Mouse (Mus musculus): ENCODE results near the gene Iqcn.
A peak's percentile ranks its signal among the peaks of the same experiment; 100 is the strongest.

Iqcn gene

DNA sequence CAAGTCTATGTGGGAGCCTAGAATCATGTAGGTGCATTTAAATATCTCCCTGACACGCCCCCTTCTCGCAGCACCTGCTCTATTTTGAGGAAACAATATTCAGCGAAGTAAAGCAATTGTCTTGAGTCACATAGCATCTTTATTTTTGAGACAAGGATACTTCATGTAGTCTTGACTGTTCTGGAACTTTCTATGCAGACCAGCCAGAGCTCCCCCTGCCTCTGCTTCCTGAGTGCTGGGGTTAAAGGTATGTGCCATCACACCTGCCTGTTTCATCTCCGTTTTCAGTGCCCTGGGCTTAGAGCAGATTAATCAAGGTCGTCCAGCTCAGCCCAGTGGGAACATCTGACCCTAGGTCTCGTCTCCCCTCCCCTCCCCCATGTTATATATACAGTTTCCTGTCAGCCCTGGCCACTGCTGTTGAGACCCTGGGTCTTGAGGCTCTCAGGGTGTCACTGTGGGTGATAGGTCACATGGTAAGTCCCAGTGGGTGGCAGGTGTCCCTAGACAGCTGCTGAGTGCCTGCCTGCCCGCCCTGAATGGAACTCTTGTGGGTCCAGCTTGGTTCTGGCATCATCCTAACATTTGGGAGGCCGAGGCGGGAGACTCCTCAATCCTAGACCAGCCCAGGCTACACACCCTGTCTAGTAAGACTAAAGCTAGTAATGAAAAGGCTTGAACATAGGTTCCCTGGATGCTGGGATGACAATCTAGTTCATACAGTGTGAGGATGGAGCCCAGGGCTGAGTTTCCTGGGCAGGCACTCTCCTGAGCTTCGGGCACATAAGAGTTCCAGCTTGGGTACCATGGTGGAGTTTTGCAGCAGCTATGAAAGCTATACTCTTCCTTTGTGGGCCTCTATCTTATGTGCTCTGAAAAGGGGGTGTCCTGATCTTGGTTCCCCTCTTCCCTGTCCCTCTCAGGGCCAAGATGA is 1.9 kb upstream of the Iqcn start:
- DNase-seq, result no peak

DNA sequence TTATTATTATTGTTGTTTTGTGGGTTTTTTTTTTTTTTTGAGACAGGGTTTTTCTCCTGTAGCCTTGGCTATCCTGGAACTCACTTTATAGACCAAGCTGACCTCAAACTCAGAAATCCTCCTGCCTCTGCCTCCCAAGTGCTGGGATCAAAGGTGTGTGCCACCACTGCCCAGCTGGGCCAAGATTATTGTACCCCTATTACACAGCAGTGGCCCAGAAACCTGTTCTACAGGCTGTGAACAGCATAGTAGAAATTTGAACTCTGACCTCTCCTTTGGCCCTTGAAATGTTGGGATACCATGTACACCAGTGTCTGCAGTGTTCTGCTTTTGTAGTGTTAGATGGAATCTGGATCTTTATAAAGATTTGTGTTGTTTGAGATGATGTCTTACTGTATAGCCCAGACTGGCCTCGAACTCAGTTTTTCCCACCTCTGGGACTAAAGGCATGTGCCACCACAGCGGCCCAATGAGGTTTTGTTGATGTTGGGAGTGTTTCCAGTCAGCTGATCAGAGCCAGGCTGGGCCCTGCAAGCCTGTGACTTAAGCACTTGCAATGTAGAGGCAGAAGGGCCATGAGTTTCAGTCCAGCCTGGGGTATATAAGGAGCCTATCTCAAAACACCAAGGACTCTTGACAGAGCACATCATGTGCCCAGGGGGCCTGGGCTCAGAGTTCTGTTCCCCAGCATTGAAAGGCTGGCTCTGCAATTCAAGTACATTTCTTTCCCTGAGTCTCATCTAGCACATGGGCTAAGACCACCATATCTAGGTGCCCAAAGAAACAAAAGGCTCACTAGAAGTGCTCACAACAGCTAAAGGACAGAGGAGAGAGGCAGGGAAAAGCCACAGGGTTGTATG is 1.0 kb upstream of the Iqcn start:
- DNase-seq, result no peak

- no peak for DNase-seq
Measured at GRCm38 (mm10) chr8:70702842-70703182, 445 bp upstream of the Iqcn start.

DNA sequence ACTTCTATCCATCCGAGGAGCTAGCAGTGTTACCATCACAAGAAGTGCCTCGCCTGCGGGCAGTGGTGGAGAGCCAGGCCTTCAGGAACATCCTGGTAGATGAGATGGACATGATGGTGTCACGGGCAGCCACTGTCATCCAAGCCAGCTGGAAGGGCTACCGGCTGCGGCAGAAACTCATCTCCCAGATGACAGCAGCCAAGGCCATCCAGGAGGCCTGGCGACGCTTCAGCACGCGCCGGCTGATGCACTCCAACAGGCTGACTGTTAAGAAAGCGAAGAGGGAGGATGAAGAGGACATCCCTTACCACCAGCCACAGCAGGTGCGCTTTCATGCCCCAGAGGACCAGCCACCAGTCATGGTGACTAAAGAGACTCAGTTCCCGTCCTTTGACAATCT is 5.0 kb downstream of the Iqcn start:
- DNase-seq, result no peak

- no peak for DNase-seq
Measured at GRCm38 (mm10) chr8:70709794-70710193, 6.5 kb downstream of the Iqcn start.

- no peak for DNase-seq
Measured at GRCm38 (mm10) chr8:70710296-70710695, 7.0 kb downstream of the Iqcn start.

- DNase-seq, result no peak
Measured at GRCm38 (mm10) chr8:70711041-70711440, 7.8 kb downstream of the Iqcn start.

- no peak for DNase-seq
Measured at GRCm38 (mm10) chr8:70713991-70714390, 10.7 kb downstream of the Iqcn start.

GRCm38 (mm10) chr8:70715086-70715485 is 11.8 kb downstream of the Iqcn start:
- DNase-seq, result no peak

GRCm38 (mm10) chr8:70716521-70717400 is 13.5 kb downstream of the Iqcn start:
- no peak for DNase-seq

- DNase-seq, result peak; percentile 77
Measured at GRCm38 (mm10) chr8:70718297-70718696, 15.0 kb downstream of the Iqcn start, which contains the start of gene Gm3336. Gm3336 (plus strand) TSS chr8:70718543.

GRCm38 (mm10) chr8:70719796-70720270 is 16.6 kb downstream of the Iqcn start:
- DNase-seq, result peak; percentile 57

DNA sequence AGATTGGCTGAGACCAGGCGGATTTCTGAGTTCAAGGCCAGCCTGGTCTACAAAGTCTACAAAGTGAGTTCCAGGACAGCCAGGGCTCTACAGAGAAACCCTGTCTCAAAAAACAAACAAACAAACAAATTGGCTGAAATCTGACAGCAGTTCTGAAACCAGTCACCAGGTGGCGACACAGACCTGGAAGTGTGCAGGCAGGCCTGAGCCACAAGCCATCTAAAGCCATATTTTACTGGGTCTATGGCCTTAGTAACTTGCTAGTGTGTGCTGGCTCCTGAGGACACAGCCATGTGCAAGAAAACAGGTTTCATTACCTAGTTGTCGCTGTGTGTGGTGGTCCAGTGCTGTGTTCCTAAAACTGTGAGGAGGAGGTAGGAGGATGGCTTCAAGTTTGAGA is 17.5 kb downstream of the Iqcn start:
- peak; percentile 90 for DNase-seq

GRCm38 (mm10) chr8:70721601-70722000 is 18.3 kb downstream of the Iqcn start:
- DNase-seq, result no peak

- DNase-seq, result peak; percentile 98
Measured at GRCm38 (mm10) chr8:70723486-70724210, 20.4 kb downstream of the Iqcn start, which contains the start of gene Pde4c. Pde4c (plus strand) TSS chr8:70723720.

- no peak for DNase-seq
Measured at GRCm38 (mm10) chr8:70724216-70724615, 21.0 kb downstream of the Iqcn start.

- peak; percentile 75 for DNase-seq
Measured at GRCm38 (mm10) chr8:70725792-70726447, 22.7 kb downstream of the Iqcn start.

DNA sequence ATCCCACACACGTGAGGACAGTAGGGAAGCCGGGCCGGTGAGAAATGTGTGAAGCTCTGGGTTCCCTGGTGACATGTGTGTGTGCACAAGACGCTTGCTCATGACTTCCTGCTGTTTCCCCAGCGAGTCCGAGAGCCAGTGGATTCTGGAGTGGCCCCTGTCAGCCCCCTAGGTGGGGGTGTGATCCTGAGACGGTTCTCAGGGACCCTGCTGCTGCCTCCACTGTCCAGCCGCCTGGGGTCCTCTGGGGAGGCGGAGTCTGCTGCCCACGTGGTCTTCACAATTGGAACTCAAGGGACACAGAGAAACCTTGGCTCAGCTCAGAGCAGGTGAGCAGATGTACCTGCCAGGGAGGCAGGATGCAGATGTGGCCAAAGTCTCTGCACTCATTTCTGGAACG is 23.5 kb downstream of the Iqcn start:
- no peak for DNase-seq

DNA sequence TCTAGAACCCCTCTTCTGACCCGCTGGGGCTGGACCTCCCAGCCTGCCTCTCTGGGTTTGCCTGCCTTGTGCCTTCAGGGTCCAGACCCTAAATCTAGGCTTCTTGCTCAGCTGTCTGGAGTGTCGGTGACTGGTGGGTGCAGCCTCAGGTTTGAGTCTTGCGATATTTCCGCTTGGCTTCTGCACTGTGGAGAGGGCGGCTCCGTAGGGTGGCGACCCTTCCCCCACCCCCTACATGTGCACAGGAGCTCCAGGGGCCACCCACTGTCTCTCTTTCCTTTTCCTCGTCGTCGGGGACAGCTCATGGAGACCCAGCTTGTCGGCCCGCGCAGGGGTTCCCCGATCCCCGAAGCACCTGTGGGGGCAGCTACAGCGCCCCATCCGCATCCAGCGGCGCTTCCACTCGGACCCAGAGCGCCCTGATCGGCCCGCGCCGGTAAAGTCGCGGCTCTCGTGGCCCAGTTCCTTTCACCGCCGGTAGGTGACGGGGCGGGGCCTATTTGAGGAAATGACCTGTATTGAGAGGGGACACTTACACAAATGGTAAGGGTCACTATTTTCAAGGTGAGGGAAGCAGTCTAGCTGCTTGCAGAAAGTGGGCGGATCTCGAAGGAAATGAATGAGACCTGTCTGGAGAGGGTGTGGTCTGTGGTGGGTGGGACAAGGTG is 26.7 kb downstream of the Iqcn start:
- no peak for DNase-seq

- DNase-seq, result no peak
Measured at GRCm38 (mm10) chr8:70730956-70731355, 27.7 kb downstream of the Iqcn start.

DNA sequence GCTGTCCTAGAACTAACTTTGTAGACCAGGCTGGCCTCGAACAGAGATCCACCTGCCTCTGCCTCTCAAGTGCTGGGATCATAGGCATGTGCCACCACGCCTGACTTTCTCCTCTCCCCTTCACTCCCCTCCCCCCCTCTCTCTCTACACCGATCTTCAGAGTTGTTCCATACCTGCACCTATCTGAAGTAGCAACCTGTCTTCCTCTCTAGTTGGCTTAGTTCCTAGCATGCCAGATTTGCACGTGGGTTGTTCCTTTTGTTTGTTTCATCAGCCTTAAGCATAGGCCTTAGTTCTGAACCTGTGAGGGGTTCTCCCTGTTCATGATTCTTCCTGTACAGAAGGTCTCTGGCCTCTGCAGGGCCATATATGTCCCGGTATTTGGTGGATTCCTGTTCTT is 34.4 kb downstream of the Iqcn start:
- DNase-seq, result no peak
